Mouse (Mus musculus) heart, adult 2 months (tissue): ENCODE data around the gene Gale.

Experiments
- CTCF ChIP-seq: fragments of 200-600 bp; IDR thresholded peaks from 2 replicates; pipeline ENCODE4 v1.8.1; 2022; ENCODE audit warnings: antibody characterized with exemption, mild to moderate bottlenecking, moderate library complexity
- EP300 ChIP-seq: fragments of 200-500 bp; IDR thresholded peaks from 2 replicates; pipeline ENCODE4 v1.6.1; 2011; ENCODE audit warnings: low read depth, low read length, control low read depth; ENCODE audit not compliant: insufficient read depth

DNA sequence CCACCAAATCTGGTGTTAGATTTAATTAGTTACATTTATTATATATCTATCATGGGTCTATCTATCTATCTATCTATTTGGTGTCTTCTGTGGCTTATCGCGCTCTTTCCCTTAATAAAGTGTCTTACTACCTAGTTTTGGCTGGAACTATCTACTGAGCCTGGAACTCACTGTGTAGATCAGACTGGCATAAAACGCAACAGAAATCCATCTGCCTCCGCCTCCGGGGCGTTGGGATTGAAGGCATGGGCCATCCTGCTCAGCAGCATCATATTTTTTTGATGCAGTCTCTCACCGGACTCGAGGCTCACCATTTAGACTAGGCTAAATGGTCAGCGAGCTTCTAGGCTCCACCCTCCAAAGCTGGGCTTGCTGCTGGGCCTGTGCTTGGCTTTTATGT, 24.2 kb downstream of the Gale start:
- no peak for TF ChIP-seq EP300
- no peak for TF ChIP-seq CTCF
